Mouse (Mus musculus) left cerebral cortex, postnatal 25 days (tissue): Measurements from ENCODE around the gene C1qtnf1. TPM values are rescaled to one million over a fixed set of nuclear protein-coding genes. Genes with fewer than 3 reads are reported as not detected.

ENCODE experiments used
- DNase-seq, 2 experiments: peaks; one replicate each; pipeline ENCODE4 v3.0.0; 2022; ENCODE audit warnings: low spot score in 2 of 2, mixed read lengths in 1 of 2
- intact Hi-C: fragments of 180-260 bp; cut with DNase I; formaldehyde crosslinking; loops from one replicate; pipeline ENCODE4 v1.15.1; 2025
- total RNA-seq, 2 experiments: library from RNA; stranded (reverse); gene quantifications; 2 replicates each; pipeline ENCODE4 v1.2.3; 2021

C1qtnf1 gene
- total RNA-seq, 2 experiments from 2014 or later = 3.6 to 4.2 TPM

- DNase-seq = no peak
- intact Hi-C loops = no loop called here
These were observed 18.6 kb upstream of the C1qtnf1 start for GRCm38 (mm10) chr11:118409106-118410072.

DNA sequence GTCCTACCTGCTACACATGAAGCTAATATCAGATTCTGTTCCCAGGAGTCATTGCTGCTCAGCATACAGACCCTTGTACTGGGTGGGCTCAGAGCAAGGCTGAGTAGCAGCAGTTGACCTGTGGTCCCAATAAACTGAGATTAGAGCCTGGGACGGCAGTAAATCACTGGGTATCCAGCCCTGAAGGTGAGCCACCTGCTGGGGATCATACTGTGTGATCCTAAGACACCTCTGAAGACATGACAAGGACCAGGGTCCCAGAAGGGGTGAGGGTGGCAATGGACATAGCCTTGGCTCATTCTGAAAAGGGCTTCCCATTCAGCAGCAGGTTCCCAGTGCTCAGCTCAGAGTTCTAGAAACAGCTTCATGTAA lies 17.9 kb upstream of the C1qtnf1 start:
- no peak for DNase-seq
- intact Hi-C loops = no loop called here

- intact Hi-C loops = no loop called here
- DNase-seq = no peak
These were observed 17.5 kb upstream of the C1qtnf1 start for GRCm38 (mm10) chr11:118410479-118410878.

DNA sequence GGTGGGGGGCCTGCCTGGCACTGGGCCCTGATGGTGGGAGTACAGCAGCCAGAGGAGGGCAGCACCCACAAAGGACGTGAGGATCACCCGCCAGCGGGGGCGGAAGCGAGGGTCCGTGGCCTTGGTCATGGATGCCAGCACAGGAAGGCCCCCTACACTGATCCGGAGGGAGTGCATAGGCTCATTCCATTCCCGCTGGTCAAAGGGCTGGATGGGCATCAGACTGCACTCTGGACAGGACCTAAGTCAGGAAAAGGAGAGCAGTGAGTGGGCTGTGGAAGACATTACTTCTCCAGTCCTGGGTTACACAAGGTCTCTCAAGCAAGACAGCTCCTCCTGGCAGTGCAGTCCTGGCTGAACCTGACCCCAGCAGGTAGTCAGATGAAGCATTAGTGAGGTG lies 16.7 kb upstream of the C1qtnf1 start:
- intact Hi-C loops = no loop called here
- no peak for DNase-seq

DNA sequence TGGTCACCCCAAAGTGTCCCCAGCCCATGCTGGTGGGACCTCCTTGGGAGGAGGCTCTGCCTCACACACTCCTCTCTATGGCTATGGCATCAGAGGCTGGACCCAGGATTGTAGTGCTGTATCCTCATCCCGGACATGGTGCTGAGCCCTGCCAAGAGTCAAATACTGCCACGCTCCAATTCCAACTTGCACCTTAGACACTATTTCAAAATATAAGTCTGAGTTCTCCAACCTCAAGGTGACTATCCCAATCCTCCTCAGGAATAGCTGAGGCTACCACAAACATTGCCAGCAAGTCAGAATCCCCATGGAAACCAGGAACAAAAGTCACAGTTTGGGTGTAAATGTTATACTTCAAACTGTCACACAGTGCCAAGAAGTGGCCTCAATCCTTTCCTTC lies 15.4 kb upstream of the C1qtnf1 start:
- intact Hi-C loops = no loop called here
- DNase-seq = no peak

DNA sequence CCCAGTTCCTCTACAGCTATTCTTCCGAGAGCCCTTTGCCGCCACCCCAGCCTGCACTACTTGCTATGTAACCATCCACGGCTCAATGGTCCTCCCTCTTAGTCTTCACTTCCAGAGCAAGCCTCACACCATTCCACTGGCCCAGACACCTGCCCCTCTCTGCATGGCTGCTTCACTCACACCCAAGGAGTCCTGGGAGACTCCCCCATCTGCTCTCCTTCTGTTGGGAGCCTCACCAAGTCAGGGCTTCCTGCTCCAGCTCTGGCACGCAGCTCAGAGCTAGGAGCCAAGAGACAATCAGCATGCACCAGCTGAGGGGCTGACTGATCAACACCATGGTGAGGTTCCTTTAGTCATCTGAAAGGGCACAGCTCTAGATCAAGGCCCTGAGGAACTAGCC lies 14.9 kb upstream of the C1qtnf1 start:
- peak in 1 of 2 experiments; percentile 39 for DNase-seq
- intact Hi-C loops = no loop called here

DNA sequence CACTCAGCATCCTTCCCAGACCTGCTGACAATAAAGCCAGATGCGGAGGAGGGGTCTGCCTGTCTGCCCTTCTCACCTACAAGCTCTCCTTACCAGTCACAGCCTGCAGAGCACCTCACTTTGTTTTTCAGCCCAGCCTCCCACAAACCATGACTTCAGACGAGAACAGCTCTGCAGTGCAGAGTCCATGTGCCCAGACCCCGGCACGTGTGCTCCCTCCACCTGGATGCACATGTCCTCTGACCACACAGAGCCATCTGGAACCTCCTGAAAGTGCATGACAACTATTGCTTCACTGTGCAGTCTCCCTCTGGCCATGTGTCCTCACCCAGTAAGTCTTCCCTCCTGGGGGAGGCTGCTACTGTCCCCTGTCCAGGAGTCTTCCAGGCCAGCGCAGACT lies 13.7 kb upstream of the C1qtnf1 start:
- no peak for DNase-seq
- intact Hi-C loops = no loop called here

DNA sequence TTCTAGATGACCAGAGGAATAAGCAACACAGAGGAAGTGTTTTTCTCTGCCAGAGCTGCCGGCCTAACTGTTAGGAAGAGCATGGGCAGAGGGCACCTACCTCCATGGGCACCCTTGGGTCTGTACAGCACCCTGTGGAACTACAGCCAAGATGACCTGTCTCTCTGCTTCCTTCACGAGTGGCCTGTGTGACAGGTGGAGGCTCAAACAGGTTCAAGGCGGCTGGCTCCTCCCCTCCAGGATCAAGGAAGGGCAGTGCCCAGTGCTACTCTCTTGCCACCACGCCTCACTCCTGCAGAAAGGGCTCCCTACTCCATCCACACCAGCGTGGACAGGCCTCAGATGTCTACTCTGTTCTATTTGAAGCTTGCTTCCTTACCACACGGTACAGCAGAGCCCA lies 12.4 kb upstream of the C1qtnf1 start:
- DNase-seq = no peak
- intact Hi-C loops = no loop called here

DNA sequence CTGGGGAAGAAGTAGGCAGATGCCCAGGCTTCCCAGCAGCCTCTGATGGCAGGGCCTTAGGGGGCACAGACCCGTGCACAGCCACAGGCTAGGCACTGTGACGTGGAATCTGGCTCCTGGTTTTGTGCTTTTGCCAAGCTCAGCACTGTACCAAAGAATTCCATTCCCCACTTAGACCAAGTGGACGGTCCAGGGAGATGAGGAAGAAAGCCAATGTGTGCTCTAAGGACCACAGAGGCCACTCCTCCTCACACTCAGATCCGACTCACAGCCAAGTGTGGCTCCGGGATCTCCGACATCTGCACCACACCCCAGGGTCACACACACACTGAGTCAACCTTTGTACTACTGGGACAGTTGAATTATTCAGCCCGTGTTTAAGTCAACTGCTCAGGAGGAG lies 12.0 kb upstream of the C1qtnf1 start:
- intact Hi-C loops = no loop called here
- DNase-seq = no peak

GRCm38 (mm10) chr11:118417496-118417895 lies 10.5 kb upstream of the C1qtnf1 start:
- DNase-seq = no peak
- intact Hi-C loops = no loop called here

- intact Hi-C loops = no loop called here
- no peak for DNase-seq
These were observed 9.6 kb upstream of the C1qtnf1 start for GRCm38 (mm10) chr11:118418442-118418833.

- intact Hi-C loops = no loop called here
- DNase-seq = peak; percentile 98 to 100
These were observed 9.0 kb upstream of the C1qtnf1 start, which contains the start of gene Cant1 for GRCm38 (mm10) chr11:118418834-118419504. TSS of gene Cant1 (minus strand) at chr11:118419086.

DNA sequence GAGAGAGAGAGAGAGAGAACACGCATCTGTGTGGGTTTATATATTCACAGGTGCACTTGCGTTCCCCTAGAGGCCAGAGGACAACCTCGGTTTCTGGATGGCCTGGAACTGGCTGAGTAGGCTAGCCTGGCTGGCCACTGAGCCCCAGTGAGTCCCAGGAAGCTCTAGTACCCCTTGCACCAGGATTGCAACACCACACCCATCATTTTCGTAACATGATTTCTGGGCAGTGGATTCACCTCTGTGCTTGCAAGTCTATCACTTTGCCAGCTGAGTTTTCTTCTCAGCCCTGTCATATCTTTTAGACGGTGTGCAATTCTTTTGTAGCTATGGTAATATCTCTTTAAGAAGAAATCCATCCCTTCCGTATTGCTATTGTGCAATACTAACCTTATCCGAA lies 7.7 kb upstream of the C1qtnf1 start:
- intact Hi-C loops = loop anchor here (5.0 to 10.0 kb wide), 2 partner anchors 317 to 555 kb away; no protein-coding TSS in a partner anchor
- no peak for DNase-seq

- peak; percentile 74 to 87 for DNase-seq
- intact Hi-C loops = loop anchor here (5.0 to 10.0 kb wide), 2 partner anchors 314 to 551 kb away; no protein-coding TSS in a partner anchor
These were observed 4.6 kb upstream of the C1qtnf1 start for GRCm38 (mm10) chr11:118423266-118423971.

GRCm38 (mm10) chr11:118424621-118425335 lies 3.2 kb upstream of the C1qtnf1 start:
- DNase-seq = no peak
- intact Hi-C loops = loop anchor here (1.0 to 10.0 kb wide), 3 partner anchors 19 to 550 kb away; no protein-coding TSS in a partner anchor

GRCm38 (mm10) chr11:118426765-118427164 lies 1.2 kb upstream of the C1qtnf1 start:
- intact Hi-C loops = loop anchor here (10.0 kb wide), 1 partner anchor 548 kb away; no protein-coding TSS in a partner anchor
- no peak for DNase-seq

DNA sequence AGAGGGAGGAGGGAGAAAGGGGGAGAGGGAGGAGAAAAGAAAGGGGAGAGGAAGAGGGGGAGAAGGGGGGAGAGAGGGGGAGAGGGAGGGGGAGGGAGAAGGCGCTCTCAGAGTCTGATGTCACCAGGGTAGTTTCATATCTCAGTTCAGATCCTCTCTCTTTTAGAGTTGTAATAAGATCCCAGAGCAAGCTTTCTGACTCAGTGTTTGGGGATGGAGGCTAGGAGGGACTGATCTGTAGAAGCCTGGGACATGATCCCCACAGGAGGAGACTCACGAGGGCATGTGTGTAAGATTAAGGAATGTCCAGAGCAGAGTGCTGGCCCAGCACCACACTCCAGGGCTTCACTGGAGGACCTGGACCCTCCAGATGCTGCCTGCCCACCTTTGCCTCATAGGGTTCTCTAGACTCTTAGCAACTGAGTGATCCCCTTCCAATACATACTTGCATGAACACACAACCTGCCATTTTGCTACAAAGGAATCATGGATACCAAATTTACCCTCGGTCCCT lies 680 bp upstream of the C1qtnf1 start:
- intact Hi-C loops = loop anchor here (10.0 kb wide), 1 partner anchor 547 kb away; no protein-coding TSS in a partner anchor
- DNase-seq = no peak

DNA sequence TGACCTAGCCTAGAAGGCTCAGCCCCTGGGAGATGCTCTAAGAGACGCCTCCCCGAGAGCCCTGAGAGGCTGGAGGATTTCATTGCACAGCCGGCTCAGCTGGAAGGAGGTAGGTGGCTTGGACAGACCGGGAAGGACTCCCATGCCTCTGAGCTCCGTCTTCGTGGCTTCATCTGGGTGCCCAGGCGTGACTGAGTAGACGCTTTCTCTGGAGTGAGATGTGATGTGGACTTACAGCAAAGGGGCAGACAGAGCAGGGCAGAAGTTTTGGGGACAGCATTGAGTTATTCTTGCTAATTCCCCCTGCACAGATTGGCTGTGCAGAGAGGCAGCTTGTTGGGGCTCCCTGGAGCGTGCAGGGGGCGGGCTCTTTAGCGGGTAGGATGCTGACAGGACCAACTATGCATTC lies 461 bp downstream of the C1qtnf1 start:
- intact Hi-C loops = loop anchor here (10.0 kb wide), 1 partner anchor 546 kb away; no protein-coding TSS in a partner anchor
- DNase-seq = no peak
